Mouse (Mus musculus): ENCODE data around the gene Methig1. TPM values are rescaled to one million over a fixed set of nuclear protein-coding genes. Genes with fewer than 3 reads are reported as not detected.
"Not testable (repeated sequence)": the region's sequence is repeated elsewhere in the genome, so short reads cannot be mapped to it uniquely, and the experiment has no call there.

The Methig1 gene
- polyA plus RNA-seq, 2 experiments from 2014 or later = not detected

GRCm38 (mm10) chr15:100400592-100401250 is 47.8 kb downstream of the Methig1 start:
- ATAC-seq = no peak

- no peak for ATAC-seq
Measured at GRCm38 (mm10) chr15:100401811-100402210, 48.9 kb downstream of the Methig1 start.

GRCm38 (mm10) chr15:100402347-100402746 is 49.4 kb downstream of the Methig1 start:
- no peak for ATAC-seq

- no peak for ATAC-seq
Measured at GRCm38 (mm10) chr15:100402798-100403197, 49.8 kb downstream of the Methig1 start.

GRCm38 (mm10) chr15:100403318-100404000 is 50.5 kb downstream of the Methig1 start:
- no peak for ATAC-seq

GRCm38 (mm10) chr15:100406088-100406487 is 53.1 kb downstream of the Methig1 start:
- ATAC-seq = peak; percentile 58

GRCm38 (mm10) chr15:100410918-100411672 is 58.1 kb downstream of the Methig1 start:
- ATAC-seq = no peak

- ATAC-seq = no peak
Measured at GRCm38 (mm10) chr15:100411731-100412130, 58.8 kb downstream of the Methig1 start.

GRCm38 (mm10) chr15:100413306-100413705 is 60.4 kb downstream of the Methig1 start:
- no peak for ATAC-seq

GRCm38 (mm10) chr15:100414011-100414410 is 61.1 kb downstream of the Methig1 start:
- peak; percentile 76 for ATAC-seq

GRCm38 (mm10) chr15:100414942-100415341 is 62.0 kb downstream of the Methig1 start:
- no peak for ATAC-seq

GRCm38 (mm10) chr15:100415684-100416083 is 62.7 kb downstream of the Methig1 start:
- ATAC-seq = no peak

- no peak for ATAC-seq
Measured at GRCm38 (mm10) chr15:100417854-100418450, 65.0 kb downstream of the Methig1 start.

GRCm38 (mm10) chr15:100419311-100419710 is 66.4 kb downstream of the Methig1 start:
- ATAC-seq = peak; percentile 12

GRCm38 (mm10) chr15:100419901-100420745 is 67.2 kb downstream of the Methig1 start:
- ATAC-seq = no peak

- no peak for ATAC-seq
Measured at GRCm38 (mm10) chr15:100421059-100421757, 68.3 kb downstream of the Methig1 start.

GRCm38 (mm10) chr15:100421758-100422197 is 68.8 kb downstream of the Methig1 start, which contains the start of gene Gm5475:
TSS of gene Gm5475 (plus strand) at chr15:100422147.
- not testable (repeated sequence) for ATAC-seq

GRCm38 (mm10) chr15:100422476-100422875 is 69.5 kb downstream of the Methig1 start:
- peak; percentile 13 for ATAC-seq

- peak; percentile 83 for ATAC-seq
Measured at GRCm38 (mm10) chr15:100422899-100423860, 70.2 kb downstream of the Methig1 start.

GRCm38 (mm10) chr15:100423916-100424315 is 71.0 kb downstream of the Methig1 start:
- no peak for ATAC-seq
